Mouse (Mus musculus): Measurements from ENCODE around the gene Gm17349.
"Not testable (repeated sequence)": the region's sequence is repeated elsewhere in the genome, so short reads cannot be mapped to it uniquely, and the experiment has no call there.

Gene Gm17349

GRCm38 (mm10) chr15:99717386-99718334 lies 12.4 kb upstream of the Gm17349 start, which contains the start of gene Gpd1:
Gene Gpd1 (plus strand): TSS chr15:99717515.
- DNase-seq: peak; percentile 71 to 74

GRCm38 (mm10) chr15:99716814-99717213 lies 11.5 kb upstream of the Gm17349 start:
- DNase-seq: no peak

- no peak for DNase-seq
Observed at GRCm38 (mm10) chr15:99715982-99716746, 10.9 kb upstream of the Gm17349 start.

GRCm38 (mm10) chr15:99715361-99715865 lies 10.1 kb upstream of the Gm17349 start:
- DNase-seq: peak; percentile 76 to 83

DNA sequence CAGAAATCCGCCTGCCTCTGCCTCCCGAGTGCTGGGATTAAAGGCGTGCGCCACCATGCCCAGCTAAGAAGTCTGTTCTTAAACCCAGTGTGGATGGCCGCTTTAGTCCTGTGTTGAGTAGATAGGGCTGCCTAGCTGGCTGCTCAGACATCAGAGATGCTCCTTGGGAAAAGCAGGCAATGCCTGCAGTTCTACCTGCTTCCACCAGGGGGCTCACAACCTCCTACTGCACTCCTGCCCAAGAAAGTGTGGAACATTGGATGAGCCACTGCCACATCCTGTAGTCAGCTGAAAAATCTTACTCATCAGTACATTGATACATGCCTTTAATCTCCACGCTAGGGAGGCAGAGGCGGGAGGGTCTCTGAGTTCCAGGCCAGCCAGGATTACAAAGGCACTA lies 9.6 kb upstream of the Gm17349 start:
- peak; percentile 90 to 92 for DNase-seq

DNA sequence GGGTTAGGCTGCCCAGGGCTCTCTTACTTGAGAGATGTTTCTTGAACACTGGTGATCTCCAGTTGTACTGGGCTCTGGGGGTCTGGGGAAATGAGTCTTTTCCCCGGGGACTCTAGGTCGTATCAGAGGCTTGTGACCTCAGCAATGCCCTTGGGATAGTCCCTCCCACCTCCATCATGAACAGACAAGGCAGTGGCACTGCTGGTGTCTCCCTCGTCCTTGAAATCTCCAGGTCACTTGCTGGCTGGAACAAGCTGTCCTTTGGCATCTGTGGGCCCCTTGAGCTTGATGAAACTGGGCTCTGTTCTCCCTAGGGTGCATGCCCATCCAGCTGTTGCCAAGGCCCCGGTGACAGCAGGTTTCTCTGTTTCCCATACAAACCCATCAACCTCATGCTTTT lies 8.9 kb upstream of the Gm17349 start:
- no peak for DNase-seq

GRCm38 (mm10) chr15:99713569-99713968 lies 8.3 kb upstream of the Gm17349 start:
- no peak for DNase-seq

DNA sequence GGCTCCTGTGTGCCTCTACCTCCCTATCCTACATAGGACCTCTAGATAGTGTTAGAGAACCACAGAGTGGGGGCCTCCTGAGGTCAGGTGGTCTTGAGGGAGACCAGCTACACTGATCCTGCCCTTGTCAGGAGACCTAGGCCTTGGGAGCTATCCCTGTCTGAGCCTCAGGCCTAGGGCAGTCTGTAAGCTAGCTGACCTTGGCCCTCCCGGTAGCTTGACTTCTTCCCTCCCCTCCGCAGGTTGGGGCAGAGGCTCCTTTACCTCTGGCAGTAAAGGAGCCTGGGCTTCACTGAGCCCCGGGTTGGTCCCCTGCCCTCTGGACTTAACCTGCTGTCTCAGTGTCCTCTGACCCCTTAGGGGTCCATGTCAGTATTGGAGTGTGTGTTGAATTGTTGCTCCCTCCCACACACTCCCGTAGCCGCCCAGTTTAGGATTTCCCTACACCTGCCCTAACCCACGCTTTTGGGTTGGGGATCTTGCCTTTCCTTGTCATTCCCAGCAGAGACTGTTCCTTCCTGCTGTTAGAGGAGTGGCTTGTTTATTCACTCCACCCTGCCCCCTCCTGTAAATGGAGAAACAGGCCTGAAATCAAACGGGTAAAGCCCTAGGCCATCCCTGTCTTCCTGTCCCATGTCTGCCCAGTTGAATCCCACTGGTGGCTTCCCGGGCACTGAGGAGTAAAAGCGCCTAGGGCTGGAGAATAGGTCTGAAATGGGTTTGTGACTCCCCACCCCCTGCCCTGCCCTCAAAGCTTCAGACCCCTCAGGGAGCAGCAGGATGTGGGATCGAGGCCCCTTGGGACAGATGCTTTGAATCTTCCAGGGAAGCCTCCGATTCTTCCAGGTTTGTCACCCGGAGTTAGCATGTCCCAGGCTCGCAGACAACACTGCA lies 7.6 kb upstream of the Gm17349 start:
- DNase-seq: peak in 1 of 2 experiments; percentile 12

DNA sequence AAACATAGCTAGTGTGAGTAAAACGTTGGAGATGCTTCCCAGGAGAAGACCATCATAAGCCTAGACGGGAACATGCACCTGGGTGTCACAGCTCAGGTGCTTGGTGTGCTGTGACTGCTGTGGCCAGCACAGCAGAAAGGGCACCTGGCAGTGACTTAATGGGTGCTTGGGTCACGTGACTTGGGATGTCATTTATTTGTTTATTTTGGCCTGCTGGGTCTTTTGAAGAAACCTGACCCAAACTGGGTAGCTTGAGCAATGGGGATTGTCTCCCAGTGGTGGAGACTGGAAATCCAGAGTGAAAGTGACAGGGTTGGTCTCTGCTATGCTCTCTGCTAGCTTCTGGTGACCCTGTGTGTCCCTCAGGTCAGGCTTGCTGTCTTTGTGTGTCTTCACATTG lies 6.2 kb upstream of the Gm17349 start:
- no peak for DNase-seq

DNA sequence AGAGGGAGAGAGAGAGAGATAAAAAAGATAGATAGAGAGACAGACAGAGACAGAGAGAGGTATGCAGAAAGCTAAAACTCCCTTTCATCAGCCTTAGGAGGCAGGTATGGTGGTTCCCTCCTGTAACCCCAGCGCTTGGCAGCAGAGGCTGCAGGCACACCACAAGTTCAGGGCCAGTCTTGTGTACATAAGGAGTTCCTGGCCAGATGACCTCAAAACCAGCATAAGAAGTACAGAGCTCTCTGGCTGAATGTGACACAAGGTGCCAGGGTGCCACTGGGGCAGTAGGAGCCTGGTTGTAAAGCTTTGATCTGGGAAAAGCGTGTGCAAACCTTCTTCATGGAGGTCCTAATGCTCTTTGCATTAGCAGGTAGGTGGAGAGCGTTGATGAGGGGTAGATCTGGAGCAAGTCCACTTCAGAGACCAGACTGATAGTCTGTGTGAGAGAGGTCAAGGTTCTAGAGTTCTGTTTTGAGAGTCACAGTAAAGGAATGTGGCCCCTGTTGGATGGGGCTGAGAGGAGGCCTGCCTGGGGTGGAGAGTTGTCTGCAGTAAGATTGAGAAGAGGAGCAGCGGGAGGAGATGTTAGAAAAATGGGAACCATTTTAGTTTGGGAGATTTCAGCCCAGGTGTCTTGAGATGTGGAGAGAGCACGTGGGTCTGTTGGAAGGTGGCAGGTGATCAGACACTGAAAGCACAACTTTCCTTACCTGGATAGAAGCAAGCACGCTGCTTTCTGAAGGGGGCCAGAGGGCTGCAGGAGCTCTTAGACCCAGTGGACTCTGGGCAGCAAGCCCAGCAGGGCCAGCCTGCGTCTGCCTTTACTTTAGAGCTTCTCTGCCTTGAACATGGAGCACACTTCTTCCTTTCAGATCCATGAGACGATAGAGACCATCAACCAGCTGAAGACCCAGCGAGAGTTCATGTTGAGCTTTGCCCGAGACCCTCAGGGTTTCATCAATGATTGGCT lies 5.2 kb upstream of the Gm17349 start:
- no peak for DNase-seq

GRCm38 (mm10) chr15:99708176-99708575 lies 2.9 kb upstream of the Gm17349 start:
- DNase-seq: no peak

- DNase-seq: peak in 1 of 2 experiments; percentile 21
Observed at GRCm38 (mm10) chr15:99704881-99705280, 409 bp downstream of the Gm17349 start.

DNA sequence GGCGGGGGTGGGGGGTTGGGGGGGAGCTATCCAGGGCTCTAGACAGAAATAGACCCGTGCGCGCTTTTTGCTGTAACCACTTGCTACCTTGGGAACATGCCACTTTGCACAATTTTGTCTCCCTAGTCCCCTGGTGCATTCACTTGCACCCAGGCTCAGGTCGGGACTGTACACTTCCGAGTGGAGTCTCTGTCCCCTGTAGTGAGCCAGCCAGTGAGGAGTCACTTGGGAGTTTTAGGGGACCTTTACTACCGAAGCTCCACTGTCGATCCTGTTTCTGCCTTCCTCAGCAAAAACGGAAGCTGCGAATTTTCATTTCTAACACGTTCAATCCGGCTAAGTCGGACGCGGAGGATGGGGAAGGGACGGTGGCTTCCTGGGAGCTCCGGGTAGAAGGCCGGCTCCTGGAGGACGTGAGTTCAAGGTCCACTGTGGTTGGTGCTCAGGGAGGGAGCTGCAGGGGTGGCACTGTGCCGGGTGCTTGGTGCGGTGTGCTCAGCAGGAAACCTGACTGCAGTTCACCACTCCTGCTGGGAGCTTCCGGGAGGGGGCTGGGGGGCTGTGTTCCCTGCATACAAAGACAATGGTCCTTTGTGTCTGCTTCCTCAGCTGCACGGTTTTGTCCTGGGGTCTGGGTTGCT lies 1.1 kb downstream of the Gm17349 start:
- peak in 1 of 2 experiments; percentile 48 for DNase-seq

DNA sequence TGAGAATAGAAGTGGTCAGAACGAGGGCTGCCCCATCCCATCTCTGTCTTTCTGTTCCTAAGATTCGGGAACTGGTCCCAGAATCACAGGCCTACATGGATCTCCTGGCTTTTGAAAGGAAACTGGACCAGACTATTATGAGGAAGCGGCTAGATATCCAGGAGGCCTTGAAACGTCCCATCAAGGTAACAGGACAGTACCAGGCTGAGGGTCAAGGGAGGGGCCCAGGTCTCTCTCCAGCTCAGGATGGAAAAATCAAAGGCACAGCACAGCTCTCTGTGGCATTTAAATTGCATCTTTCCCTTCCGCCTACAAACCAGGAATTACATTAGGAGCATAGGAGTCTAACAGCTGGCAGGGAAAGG lies 1.6 kb downstream of the Gm17349 start:
- DNase-seq: no peak

DNA sequence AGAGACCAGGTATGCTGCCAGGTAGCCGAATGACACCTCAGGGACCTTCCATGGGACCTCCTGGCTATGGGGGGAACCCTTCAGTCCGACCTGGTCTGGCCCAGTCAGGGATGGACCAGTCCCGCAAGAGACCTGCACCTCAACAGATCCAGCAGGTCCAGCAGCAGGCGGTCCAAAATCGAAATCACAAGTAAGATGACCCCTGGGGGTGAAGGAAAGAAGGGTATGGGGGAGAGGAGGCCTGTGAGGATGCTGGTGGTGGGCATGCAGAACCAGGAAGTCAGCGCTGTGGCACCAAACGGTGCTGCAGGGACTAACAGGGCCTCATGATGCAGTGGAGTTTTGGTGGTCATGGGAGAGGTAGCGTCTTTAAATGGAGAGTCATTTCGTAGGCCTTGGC lies 2.2 kb downstream of the Gm17349 start:
- DNase-seq: peak in 1 of 2 experiments; percentile 33

DNA sequence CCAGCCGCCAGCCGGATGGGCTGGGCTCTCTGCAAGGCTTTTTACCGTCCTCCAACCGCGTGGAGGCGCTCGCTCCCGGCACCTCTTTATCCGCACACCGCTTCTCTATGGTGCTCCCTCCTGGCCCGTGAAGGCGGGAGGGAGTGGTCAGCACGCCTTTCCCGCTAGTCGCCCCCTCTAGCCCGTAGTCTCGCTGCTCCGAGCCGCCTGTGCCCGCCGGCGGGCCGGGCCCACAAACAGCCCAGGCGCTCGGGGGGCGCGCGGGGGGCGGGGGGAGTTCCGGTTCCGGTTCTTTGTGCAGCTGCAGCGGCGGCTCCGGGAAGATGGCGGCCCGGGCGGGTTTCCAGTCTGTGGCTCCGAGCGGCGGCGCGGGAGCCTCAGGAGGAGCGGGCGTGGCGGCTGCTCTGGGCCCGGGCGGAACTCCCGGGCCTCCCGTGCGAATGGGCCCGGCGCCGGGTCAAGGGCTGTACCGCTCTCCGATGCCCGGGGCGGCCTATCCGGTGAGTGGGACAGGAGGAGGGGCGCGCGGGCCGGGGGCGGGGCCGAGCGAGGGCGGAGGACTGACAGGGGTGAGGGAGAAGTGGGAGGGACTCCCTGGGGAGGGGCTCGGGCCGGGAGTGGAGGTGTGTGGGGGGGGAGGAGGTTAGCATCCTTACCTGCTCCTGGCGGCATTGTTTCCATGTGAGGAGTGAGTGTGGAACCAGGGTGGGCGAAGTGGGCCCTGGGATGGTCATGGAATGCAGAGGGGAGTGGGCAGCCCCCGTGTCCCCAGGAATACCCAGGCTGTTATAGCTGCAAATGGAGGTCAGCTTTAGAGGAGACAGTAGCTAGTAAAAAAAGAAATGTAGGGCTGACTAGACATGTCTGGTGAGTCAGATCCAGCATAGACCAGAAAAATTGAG lies 3.0 kb downstream of the Gm17349 start, which contains the start of gene Smarcd1:
TSS of gene Smarcd1 (plus strand) at position 131 of the 902 bp plus-strand sequence.
- peak; percentile 99 for DNase-seq

- DNase-seq: not testable (repeated sequence)
Observed at GRCm38 (mm10) chr15:99701640-99701998, 3.7 kb downstream of the Gm17349 start.

DNA sequence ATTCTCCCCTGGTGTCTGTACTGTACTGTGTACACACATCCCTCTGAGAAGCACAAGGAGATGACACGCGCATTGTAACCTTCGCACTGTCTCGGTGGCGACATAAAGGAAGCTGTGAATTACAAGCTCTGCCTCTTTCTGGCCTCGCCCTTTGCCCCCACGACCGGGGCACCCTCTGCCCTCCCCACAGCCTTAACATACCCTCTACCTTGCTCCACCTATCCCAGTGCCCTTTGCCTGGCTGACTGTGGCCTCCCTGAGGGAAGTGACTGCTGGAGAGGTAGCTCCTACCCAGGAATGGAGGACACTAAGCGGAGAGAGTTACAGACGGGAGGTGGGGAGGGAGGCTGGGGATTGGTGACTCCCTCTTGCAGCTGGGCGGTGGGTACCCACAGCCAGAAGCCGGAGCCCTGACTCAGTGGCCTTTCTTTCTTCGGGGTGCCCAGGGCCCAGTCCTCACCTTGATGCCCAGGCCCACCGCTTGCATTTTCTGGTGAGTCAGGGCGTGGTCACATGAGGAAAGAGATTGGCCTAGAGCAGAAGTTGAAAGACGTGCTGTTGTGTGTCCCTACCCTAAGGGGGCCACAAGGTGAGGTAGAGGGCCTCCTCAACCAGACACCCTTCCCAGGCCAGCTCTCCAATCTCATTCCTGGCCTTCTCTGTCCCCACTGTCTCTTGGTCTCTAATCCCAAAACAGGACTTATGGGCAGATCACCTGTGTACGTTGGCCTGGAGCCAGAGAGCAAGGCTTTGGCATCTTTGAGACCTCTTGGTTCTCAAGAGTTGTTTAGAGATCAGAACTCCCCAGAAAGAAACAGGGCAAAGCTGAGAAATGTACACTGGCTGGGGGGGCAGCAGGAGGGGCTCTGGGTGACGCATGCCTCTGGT lies 4.8 kb downstream of the Gm17349 start:
- DNase-seq: peak in 1 of 2 experiments; percentile 52
